Mouse (Mus musculus): ENCODE data around the gene Sdhaf4. TPM values are rescaled to one million over a fixed set of nuclear protein-coding genes. Genes with fewer than 3 reads are reported as not detected.

The Sdhaf4 gene
- polyA plus RNA-seq, 1 experiment from 2014 or later: 50.7 TPM

- no peaks in the 10 kb centered on the region for H3K9me3 ChIP-seq (replicated peaks)
- WGBS (ENCODE audit: insufficient replicate concordance): 78% methylated on average over 15 of the region's 15 CpGs
- no peak overlapping the region for H3K9ac ChIP-seq
- no peak overlapping the region for H3K27ac ChIP-seq
- H3K4me3 ChIP-seq: no peak overlapping the region
- H3K4me1 ChIP-seq: no peaks in the 10 kb centered on the region
- no peaks in the 10 kb centered on the region for H3K27me3 ChIP-seq (replicated peaks)
- H3K36me3 ChIP-seq: no peaks in the 10 kb centered on the region
- no peak for ATAC-seq
- H3K4me2 ChIP-seq: no peak overlapping the region
These were observed 56.4 kb downstream of the Sdhaf4 start for GRCm38 (mm10) chr1:23948778-23949699.

DNA sequence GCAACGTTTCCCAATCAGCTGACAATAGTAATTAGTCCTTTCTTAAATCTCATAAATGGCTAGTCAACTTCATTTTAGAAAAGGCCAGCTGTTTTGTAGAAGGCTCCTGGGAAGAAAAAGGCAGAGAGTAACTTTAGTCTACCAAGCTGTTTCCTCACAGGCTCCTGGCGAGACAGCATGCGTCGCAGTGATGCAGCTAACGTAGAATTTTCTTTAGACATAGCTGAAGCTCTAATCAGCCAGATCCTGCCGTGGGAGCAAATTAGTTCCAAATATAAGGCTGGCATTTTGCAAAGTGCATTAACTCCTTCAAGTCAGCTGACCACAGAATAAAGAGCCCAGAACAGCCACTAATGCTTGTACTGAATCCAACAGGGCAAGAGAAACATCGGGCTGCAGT lies 57.2 kb downstream of the Sdhaf4 start:
- no peaks in the 10 kb centered on the region for H3K27me3 ChIP-seq (replicated peaks)
- no peaks in the 10 kb centered on the region for H3K36me3 ChIP-seq
- no peak overlapping the region for H3K27ac ChIP-seq
- ATAC-seq: no peak
- 76% methylated on average over 7 of the region's 7 CpGs for WGBS (ENCODE audit: insufficient replicate concordance)
- H3K4me2 ChIP-seq: no peak overlapping the region
- H3K4me3 ChIP-seq: no peak overlapping the region
- H3K4me1 ChIP-seq: no peaks in the 10 kb centered on the region
- H3K9me3 ChIP-seq (replicated peaks): no peaks in the 10 kb centered on the region
- no peak overlapping the region for H3K9ac ChIP-seq

Other genes starting within 250 kb of the Sdhaf4 start
- gene B3gat2, start 243.9 kb downstream of the Sdhaf4 start, polyA plus RNA-seq (2016; fragmentation: Nextera tagmentation; extraction: Ambion mirVana): 0.19 and 0.33 TPM in 2 replicates
- 35.6 and 38.2 TPM in 2 replicates for gene Smap1, start 83.3 kb downstream of the Sdhaf4 start, polyA plus RNA-seq (2016; fragmentation: Nextera tagmentation; extraction: Ambion mirVana)
- 7.8 and 8.6 TPM in 2 replicates for gene Fam135a, start 94.7 kb upstream of the Sdhaf4 start, polyA plus RNA-seq (2016; fragmentation: Nextera tagmentation; extraction: Ambion mirVana)
- 0.53 and 0.70 TPM in 2 replicates for gene Col9a1, start 172.0 kb upstream of the Sdhaf4 start, polyA plus RNA-seq (2016; fragmentation: Nextera tagmentation; extraction: Ambion mirVana)